Mouse (Mus musculus): Measurements from ENCODE around the gene Gm11756.
"Not testable (repeated sequence)": the region's sequence is repeated elsewhere in the genome, so short reads cannot be mapped to it uniquely, and the experiment has no call there.

Gm11756 gene

GRCm38 (mm10) chr4:73920660-73921059 lies at the start of gene Gm11756:
Gene Gm11756 (minus strand): TSS chr4:73920760.
- not testable (repeated sequence) for DNase-seq (ENCODE audit: extremely low spot score, low spot score)

GRCm38 (mm10) chr4:73950375-73950896 lies 29.9 kb upstream of the Gm11756 start, which contains the start of gene 2310002L09Rik:
Gene 2310002L09Rik (minus strand): TSS chr4:73950846.
- DNase-seq (ENCODE audit: extremely low spot score, low spot score) = no peak

GRCm38 (mm10) chr4:73905853-73906252 lies 14.7 kb downstream of the Gm11756 start, which contains the start of gene Gm13871:
Gene Gm13871 (minus strand): TSS chr4:73905953.
- not testable (repeated sequence) for DNase-seq (ENCODE audit: extremely low spot score, low spot score)

GRCm38 (mm10) chr4:73891012-73891411 lies 29.5 kb downstream of the Gm11756 start, which contains the start of gene Gm11757:
Gene Gm11757 (minus strand): TSS chr4:73891112.
- DNase-seq (ENCODE audit: extremely low spot score, low spot score) = not testable (repeated sequence)

- DNase-seq (ENCODE audit: extremely low spot score, low spot score) = not testable (repeated sequence)
These were observed 44.4 kb downstream of the Gm11756 start, which contains the start of gene Gm11758 for GRCm38 (mm10) chr4:73876166-73876565. Gene Gm11758 (minus strand): TSS chr4:73876266.
